Mouse (Mus musculus) brain, embryonic 14.5 days (tissue): Measurements from ENCODE around the gene Olfr1440. TPM values are rescaled to one million over a fixed set of nuclear protein-coding genes. Genes with fewer than 3 reads are reported as not detected.

Experiments
- DNase-seq: peaks from one replicate; pipeline ENCODE4 v3.0.0-alpha.2; 2011; ENCODE audit warnings: low read depth
- CTCF ChIP-seq: fragments of 200-500 bp; IDR thresholded peaks from 2 replicates; pipeline ENCODE4 v1.5.1; 2012; ENCODE audit warnings: inconsistent platforms, mild to moderate bottlenecking, moderate library complexity, borderline replicate concordance; ENCODE audit not compliant: insufficient read depth, insufficient read length; ENCODE audit errors: extremely low read depth
- POLR2A ChIP-seq: fragments of 200-500 bp; IDR thresholded peaks from 2 replicates; pipeline ENCODE4 v1.6.1; 2012; ENCODE audit warnings: mild to moderate bottlenecking, inconsistent platforms, borderline replicate concordance; ENCODE audit not compliant: poor library complexity, insufficient read depth, insufficient read length, severe bottlenecking; ENCODE audit errors: extremely low read depth
- polyA plus RNA-seq: library from polyadenylated mRNA; depleted of rRNA; stranded (reverse); fragments of >200 nt; gene quantifications from 2 replicates; pipeline ENCODE4 v1.2.3, GENCODE M21; 2012; rRNA removed

The Olfr1440 gene
- not detected in 2 replicates for polyA plus RNA-seq

DNA sequence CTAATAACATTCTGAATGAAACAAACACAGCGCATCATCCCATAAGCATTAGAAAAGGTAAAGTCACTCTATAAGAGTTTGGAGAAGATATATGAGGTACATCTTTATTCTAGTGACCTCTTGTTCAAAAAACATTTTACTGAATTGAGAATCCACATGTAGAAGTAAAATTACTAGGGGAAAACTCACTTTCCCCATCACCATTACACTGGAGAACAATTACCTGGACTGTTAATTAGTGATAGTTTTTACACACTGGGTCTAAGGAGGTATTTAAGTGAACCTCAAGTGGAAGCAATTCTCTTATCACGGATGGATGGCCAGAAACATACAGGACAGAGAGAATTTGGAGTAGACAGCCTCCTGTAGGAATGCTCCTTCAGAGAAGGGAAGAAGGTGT lies at the start of gene Olfr1440:
Gene Olfr1440 (plus strand): TSS at position 301 of the 400 bp plus-strand sequence.
- no peak for DNase-seq

DNA sequence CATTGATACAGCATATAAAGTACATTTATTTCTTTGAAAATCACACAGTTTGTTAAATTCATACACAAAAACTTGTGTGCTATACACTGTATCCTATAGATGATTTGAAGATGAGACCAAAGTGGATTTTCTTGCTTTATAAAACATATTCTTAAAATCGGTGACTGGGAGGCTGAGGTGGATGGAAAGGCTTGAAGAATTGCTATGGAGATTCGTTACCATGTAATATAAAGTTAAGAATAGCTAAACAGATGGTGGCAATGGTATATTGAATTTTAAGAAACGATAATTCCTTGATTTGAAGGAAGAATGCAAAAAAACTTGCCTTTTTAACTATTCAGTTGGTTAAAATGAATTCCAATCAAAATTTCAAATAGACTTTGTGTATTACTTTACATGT lies 14.1 kb upstream of the Olfr1440 start:
- no peak for DNase-seq

More for the DNA sequence above, at the start of gene Olfr1440:
- no peak for TF ChIP-seq CTCF
- no peak for TF ChIP-seq POLR2A

DNA sequence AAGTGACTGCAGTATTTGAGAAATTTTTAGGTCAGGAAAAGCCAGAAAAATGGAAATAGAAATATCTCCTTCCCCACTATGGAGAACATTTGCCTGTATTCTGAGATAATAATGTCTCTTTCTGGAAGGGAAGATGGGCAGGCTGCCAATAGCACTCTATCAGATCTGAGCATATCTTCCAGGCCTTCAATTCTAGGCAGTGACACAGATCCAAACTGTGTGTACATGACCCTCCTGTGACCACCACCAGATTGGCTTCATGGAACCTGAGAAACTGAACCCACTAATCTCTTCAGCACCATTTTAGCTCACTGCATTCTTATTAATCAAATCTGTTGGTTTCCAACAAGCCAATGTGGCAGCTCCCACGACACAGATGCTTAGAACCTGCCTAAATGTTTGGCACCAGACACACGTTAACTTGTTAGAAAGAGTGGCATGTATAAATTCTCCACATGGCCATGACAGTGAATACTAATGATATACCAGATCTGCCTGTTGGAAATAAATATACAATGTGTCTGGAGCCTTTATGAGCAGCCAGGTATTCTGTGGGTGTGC lies 12.5 kb upstream of the Olfr1440 start:
- TF ChIP-seq POLR2A (no peak), CTCF (no peak)
- DNase-seq = peak; percentile 31

More for the DNA sequence above, 14.1 kb upstream of the Olfr1440 start:
- TF ChIP-seq CTCF = no peak
- TF ChIP-seq POLR2A = no peak

- no peak for DNase-seq
- no peak for TF ChIP-seq POLR2A
- TF ChIP-seq CTCF = no peak
Measured at GRCm38 (mm10) chr19:12413737-12414136, 26.7 kb downstream of the Olfr1440 start.

- TF ChIP-seq CTCF = no peak
- no peak for TF ChIP-seq POLR2A
Measured at GRCm38 (mm10) chr19:12417361-12417760, 30.3 kb downstream of the Olfr1440 start, which contains the start of gene Olfr1441. Gene Olfr1441 (plus strand): TSS chr19:12417433.

DNA sequence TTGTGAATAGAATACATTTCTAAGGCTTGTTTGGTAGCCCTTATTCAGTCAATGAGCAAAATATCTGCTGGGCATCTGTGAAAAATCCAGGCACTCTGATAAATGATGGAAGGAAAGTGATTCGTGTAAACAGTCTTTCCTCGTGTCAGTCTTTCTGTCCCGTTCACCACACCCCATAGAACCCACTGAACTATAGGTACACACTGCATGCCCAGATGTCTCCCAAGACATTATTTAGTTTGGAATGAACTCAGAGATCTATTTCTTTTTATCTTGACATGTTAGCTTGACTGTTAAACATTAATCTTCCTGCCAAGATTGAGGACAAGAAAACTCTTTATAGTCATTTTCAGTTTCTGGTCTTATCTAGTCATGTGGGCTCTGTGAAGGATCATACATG lies 31.2 kb downstream of the Olfr1440 start:
- no peak for TF ChIP-seq POLR2A
- TF ChIP-seq CTCF = no peak
- no peak for DNase-seq

More at GRCm38 (mm10) chr19:12417361-12417760, 30.3 kb downstream of the Olfr1440 start, which contains the start of gene Olfr1441:
- DNase-seq = no peak

DNA sequence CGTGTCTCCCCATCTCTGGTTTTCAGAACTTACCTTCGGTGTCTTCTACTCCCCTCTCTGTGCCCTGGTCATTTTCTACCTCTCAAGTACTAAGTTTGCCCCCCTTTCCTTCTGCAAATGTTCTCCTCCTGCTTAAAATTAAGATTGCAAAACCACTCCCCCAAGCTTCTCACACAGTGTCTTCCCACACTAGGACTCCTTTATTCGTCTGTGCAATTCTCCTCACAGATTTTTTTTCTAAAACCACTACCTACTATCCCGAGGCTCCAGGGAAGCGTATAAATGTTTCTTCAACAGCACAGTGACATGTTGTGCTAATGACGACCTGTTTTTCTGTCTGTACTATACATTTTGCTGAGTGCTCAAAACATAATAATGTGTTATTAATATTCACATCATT lies 33.5 kb downstream of the Olfr1440 start:
- no peak for TF ChIP-seq CTCF
- DNase-seq = no peak

DNA sequence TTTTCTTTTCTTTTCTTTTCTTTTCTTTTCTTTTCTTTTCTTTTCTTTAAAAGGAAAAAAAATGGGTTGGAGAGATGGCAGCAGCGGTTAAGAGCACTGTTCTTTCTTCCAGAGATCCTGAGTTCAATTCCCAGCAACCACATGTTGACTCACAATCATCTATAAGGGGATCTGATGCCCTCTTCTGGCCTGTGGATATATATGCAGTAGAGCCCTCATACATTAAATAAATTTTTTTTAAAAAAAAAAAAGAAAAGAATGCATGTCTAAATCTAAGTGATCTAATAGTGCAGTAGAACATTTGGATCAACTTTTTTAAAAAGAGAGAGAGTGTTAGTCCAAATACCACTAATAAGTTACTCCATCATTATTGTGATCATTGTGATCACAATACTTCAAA lies 34.6 kb downstream of the Olfr1440 start:
- no peak for TF ChIP-seq CTCF
- no peak for TF ChIP-seq POLR2A
- DNase-seq = no peak

- no peak for DNase-seq
Measured at GRCm38 (mm10) chr19:12427101-12427500, 40.0 kb downstream of the Olfr1440 start.

DNA sequence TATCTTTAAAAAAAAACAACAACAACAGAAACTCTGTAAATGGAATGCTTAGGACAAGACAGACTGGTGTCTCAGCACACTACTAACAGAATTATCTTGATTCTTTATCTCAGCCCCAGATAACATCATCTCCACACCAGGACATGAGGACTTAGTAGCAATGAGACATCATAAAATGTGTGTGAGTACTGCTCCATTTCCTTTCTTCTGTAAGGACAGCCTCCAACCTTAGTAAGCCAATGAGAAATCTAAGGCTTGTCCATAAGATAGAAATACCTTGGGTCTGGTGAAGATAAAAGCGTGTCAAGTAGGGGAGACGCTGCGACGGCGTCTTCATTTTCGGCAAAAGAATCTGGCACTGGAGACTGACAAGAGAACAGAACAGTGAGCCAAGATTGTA lies 40.5 kb downstream of the Olfr1440 start, which contains the start of gene Pfpl:
Gene Pfpl (plus strand): TSS at position 301 of the 400 bp plus-strand sequence.
- DNase-seq = no peak
- TF ChIP-seq CTCF = no peak
- no peak for TF ChIP-seq POLR2A

More at GRCm38 (mm10) chr19:12427101-12427500, 40.0 kb downstream of the Olfr1440 start:
- TF ChIP-seq CTCF (no peak), POLR2A (no peak)

GRCm38 (mm10) chr19:12433033-12433432 lies 46.0 kb downstream of the Olfr1440 start:
- peak; percentile 52; the same call in 1 of the 2 replicates for TF ChIP-seq CTCF
- no peak for TF ChIP-seq POLR2A
- peak; percentile 78 for DNase-seq

GRCm38 (mm10) chr19:12435011-12435416 lies 47.9 kb downstream of the Olfr1440 start:
- TF ChIP-seq CTCF = no peak
- TF ChIP-seq POLR2A = no peak
- no peak for DNase-seq
